Mouse (Mus musculus): ENCODE measurements around the gene Flt1. TPM values are rescaled to one million over a fixed set of nuclear protein-coding genes. Genes with fewer than 3 reads are reported as not detected.
A peak's percentile ranks its signal among the peaks of the same experiment; 100 is the strongest.

Gene Flt1
- polyA plus RNA-seq, 1 experiment from 2014 or later = 14.8 TPM

DNA sequence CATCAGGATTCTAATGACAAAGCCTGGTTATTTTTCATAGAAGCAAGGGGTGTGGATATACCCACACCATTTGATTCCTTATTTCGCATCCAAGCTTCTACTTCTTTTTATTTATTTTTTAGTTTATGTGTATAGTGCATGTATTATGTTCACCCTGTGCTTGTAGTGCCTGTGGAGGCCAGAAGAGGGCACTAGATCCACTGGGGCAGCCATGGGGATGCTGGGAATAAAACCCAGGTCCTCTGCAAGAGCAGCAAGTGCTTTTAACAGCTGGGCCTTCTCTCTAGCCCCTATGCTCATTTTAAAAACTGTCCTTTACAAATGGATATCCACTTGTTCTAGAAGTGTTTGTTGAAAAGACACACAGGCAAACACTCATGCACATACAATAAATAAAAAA lies 33.2 kb downstream of the Flt1 start:
- Histone ChIP-seq H3K4me2 (no peak overlapping the region), H3K9ac (replicated peaks) (no peak overlapping the region), H3K4me1 (no peaks in the 10 kb centered on the region), H3K27me3 (replicated peaks) (no peaks in the 10 kb centered on the region), H3K27ac (replicated peaks) (no peak overlapping the region), H3K9me3 (replicated peaks) (no peaks in the 10 kb centered on the region), H3K4me3 (replicated peaks) (no peak overlapping the region), H3K36me3 (no peaks in the 10 kb centered on the region)
- 92% methylated on average over 1 of the region's 1 CpGs for WGBS
- ATAC-seq (ENCODE audit: low FRiP score) = no peak

DNA sequence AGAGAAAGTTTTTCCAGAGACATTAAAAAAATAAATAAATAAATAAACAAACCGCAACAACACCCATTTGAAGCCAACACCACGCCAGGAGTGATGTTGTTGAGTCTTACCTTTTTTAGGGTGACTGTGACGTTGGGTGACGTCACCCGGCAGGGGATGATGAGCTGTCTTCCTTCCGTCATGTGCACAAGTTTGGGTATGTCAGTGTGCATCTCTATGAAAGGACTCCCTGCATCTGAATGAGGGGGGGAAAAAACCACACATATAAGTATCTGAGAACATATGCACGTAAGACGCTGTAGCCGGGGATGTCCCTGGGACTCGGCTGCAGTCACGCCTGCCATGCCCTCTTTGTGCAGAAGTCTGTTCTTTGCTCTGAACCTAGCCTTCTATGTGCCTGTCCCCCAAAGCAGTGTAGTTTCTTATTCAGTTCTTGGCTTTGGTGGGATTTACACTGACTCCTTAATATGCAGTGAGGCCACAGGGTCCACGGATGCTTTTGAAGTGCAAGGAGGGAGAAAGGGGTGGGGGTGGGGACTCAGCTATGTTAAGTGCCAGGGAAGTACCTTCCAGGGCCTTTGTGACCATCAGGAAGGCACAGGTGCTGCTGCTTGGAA lies 42.0 kb downstream of the Flt1 start:
- 88% methylated on average over 12 of the region's 12 CpGs for WGBS
- no peak overlapping the region for H3K4me3 ChIP-seq (replicated peaks)
- H3K4me1 ChIP-seq = peaks cover 8% of the 10 kb centered on the region
- no peak overlapping the region for H3K27ac ChIP-seq (replicated peaks)
- ATAC-seq (ENCODE audit: low FRiP score) = no peak
- no peaks in the 10 kb centered on the region for H3K36me3 ChIP-seq
- H3K27me3 ChIP-seq (replicated peaks) = no peaks in the 10 kb centered on the region
- no peak overlapping the region for H3K9ac ChIP-seq (replicated peaks)
- no peaks in the 10 kb centered on the region for H3K9me3 ChIP-seq (replicated peaks)
- H3K4me2 ChIP-seq = no peak overlapping the region

DNA sequence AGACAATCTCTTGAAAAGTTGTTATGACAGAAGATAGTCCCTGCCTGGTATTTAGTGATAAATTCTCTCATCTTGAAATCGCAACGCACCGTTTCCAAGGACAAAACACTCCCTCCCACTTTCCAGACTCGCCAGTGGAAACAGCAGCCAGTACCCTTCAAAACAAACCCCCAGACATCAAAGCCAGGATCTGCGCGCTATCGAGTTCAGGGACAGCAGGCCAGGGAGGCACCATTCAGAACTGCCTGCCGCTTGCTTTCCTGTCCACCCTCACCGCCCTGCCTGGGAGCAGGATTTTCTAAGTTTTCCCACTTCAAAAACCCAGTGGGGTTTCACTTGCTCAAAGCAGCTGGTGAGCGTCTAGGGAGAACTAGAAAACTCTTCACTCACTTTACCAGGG lies 44.6 kb downstream of the Flt1 start:
- Histone ChIP-seq H3K4me1 (peaks cover 8% of the 10 kb centered on the region), H3K9me3 (replicated peaks) (no peaks in the 10 kb centered on the region), H3K27me3 (replicated peaks) (no peaks in the 10 kb centered on the region), H3K9ac (replicated peaks) (no peak overlapping the region), H3K4me2 (peak overlapping the region; percentile 26), H3K36me3 (no peaks in the 10 kb centered on the region), H3K27ac (replicated peaks) (peak overlapping the region; percentile 34), H3K4me3 (replicated peaks) (no peak overlapping the region)
- no peak for ATAC-seq (ENCODE audit: low FRiP score)
- 28% methylated on average over 10 of the region's 10 CpGs for WGBS

DNA sequence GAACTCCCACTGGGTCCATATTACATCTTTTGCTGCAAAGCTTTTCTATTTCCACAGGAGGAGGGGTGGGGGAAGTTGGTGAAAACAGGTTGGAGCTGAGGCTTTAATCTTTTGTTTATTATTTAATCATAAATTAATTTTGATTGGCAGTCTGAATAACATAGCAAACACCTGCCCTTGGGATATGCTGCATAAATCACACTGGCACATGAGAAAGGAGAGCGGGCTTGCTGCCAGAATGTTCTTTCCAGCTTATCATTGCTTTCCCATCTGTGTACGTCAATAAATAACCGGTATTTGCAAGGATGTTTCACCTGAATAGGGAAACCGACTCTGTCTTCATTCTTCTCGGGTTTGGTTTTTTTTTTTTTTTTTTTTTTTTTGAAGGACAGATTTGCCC lies 45.1 kb downstream of the Flt1 start:
- Histone ChIP-seq H3K27me3 (replicated peaks) (no peaks in the 10 kb centered on the region), H3K9me3 (replicated peaks) (no peaks in the 10 kb centered on the region), H3K27ac (replicated peaks) (no peak overlapping the region), H3K4me1 (peaks cover 8% of the 10 kb centered on the region), H3K4me3 (replicated peaks) (no peak overlapping the region), H3K9ac (replicated peaks) (no peak overlapping the region), H3K36me3 (no peaks in the 10 kb centered on the region), H3K4me2 (peak overlapping the region; percentile 26; the same call in 1 of the 2 replicates)
- whole genome bisulfite sequencing = 36% methylated on average over 5 of the region's 5 CpGs
- ATAC-seq (ENCODE audit: low FRiP score) = no peak

DNA sequence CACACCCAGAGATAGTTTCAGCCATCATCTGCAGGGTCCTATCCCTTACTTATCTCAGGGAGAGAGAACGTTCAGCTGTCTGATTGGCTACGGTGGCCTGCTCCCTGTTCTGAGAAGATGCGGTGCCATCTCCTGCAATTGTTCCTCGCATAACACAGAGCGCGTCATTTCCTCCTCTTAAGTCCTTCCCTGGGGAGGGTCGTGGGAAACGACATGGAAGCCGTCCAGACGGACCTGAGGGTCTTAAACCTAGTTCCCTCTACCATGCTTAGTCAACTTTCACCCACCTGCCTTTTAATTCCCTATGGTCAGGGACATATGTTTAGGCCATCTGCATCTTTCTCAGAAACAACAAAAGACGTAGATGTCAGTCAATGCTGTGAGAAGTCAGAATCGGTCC lies 46.5 kb downstream of the Flt1 start:
- WGBS = 71% methylated on average over 12 of the region's 12 CpGs
- H3K36me3 ChIP-seq = no peaks in the 10 kb centered on the region
- peaks cover 8% of the 10 kb centered on the region for H3K4me1 ChIP-seq
- H3K27me3 ChIP-seq (replicated peaks) = no peaks in the 10 kb centered on the region
- no peaks in the 10 kb centered on the region for H3K9me3 ChIP-seq (replicated peaks)
- no peak overlapping the region for H3K4me2 ChIP-seq
- ATAC-seq (ENCODE audit: low FRiP score) = no peak
- H3K27ac ChIP-seq (replicated peaks) = no peak overlapping the region
- no peak overlapping the region for H3K9ac ChIP-seq (replicated peaks)
- no peak overlapping the region for H3K4me3 ChIP-seq (replicated peaks)

DNA sequence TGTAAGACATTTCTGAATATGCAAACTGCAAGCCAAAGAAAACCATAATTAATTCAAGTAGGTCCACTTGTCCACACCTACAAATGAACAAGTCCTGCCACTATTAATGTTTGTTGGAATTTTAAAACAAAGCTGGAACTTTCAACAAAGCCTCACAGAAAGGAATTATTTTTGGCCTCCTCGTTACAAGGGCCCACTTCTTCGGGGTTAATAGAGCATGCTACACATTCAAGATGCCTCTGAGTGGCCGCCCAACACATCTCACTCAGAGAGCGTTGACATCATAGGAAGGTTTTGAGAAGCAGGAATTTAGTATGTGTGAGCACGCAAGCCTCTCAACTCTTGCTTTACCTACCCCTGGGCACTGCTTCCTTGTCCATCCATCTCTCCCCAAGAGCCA lies 50.0 kb downstream of the Flt1 start:
- Histone ChIP-seq H3K27ac (replicated peaks) (no peak overlapping the region), H3K9me3 (replicated peaks) (no peaks in the 10 kb centered on the region), H3K4me1 (0 out of 2 replicates have a peak, but pooled peaks cover 2% of the 10 kb centered on the region), H3K4me2 (no peak overlapping the region), H3K27me3 (replicated peaks) (no peaks in the 10 kb centered on the region), H3K4me3 (replicated peaks) (no peak overlapping the region), H3K9ac (replicated peaks) (no peak overlapping the region), H3K36me3 (no peaks in the 10 kb centered on the region)
- whole genome bisulfite sequencing = 75% methylated on average over 5 of the region's 5 CpGs
- no peak for ATAC-seq (ENCODE audit: low FRiP score)

DNA sequence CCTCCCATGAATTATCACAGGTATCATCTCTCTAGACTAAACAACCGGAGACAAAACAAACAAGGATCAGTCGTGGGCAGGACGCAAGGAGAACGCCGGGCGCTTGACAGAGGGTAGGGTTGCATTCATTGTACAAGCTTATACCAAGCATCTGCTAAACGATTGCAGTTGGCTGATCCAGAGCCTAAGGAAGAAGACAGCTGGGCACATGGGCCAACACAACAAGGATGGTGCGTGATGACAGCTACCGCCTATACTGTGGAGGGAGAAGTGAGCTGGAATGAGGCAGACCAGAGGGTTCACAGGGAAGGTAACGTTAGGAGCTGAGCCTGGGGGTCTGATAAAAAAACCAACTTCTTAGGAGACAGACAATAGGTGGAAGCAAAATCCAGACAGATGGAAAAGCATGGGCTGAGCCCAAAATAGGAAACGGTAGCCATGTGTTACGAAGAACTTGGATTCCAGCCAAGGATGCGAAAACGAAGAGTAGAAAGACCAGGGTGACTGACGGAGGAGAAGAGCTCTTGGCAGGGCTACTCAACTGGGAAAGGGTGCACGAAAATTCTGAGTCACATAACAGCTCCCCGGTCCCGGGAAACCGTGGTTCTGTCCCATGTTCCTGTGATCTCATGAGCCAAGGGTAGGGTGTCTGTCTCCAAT lies 53.9 kb downstream of the Flt1 start:
- no peak for ATAC-seq (ENCODE audit: low FRiP score)
- 80% methylated on average over 19 of the region's 19 CpGs for WGBS
- Histone ChIP-seq H3K27ac (replicated peaks) (no peak overlapping the region), H3K9me3 (replicated peaks) (no peaks in the 10 kb centered on the region), H3K36me3 (no peaks in the 10 kb centered on the region), H3K27me3 (replicated peaks) (no peaks in the 10 kb centered on the region), H3K4me3 (replicated peaks) (no peak overlapping the region), H3K9ac (replicated peaks) (no peak overlapping the region), H3K4me1 (no peaks in the 10 kb centered on the region), H3K4me2 (no peak overlapping the region)

DNA sequence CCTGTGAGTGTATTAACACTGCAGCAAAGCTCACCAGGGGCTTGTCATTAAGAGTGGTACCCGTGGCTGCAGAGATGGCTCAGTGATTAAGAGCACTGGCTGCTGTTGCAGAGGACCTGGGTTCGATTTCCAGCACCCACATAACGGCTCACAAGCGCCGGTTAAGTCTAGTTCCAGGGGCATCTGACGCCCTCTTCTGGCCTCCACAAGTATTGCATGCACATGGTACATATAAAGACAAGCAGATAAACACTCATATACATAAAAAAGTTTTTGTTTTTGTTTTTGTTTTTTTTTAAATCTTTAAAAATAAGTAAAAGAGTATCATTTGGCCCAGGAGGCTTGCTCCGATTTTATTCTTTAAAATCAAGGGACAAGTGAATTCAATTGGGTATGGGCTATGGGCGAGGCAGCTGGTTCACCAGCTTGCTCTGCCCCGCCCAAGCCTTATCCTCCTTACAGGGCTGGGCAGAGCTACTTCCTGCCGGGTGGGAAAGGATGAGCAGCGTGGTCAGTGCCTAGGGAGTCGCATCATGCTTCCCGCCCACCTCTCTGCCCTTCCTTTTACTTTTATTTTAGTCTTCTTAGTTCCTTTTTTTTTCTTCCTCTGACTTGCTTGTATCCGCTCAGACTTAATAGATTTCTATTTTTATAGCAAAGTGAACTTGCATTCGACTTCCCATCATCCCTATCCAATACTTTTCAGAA lies 57.0 kb downstream of the Flt1 start:
- no peaks in the 10 kb centered on the region for H3K36me3 ChIP-seq
- H3K4me2 ChIP-seq = no peak overlapping the region
- H3K4me3 ChIP-seq (replicated peaks) = no peak overlapping the region
- H3K9ac ChIP-seq (replicated peaks) = no peak overlapping the region
- H3K27me3 ChIP-seq (replicated peaks) = no peaks in the 10 kb centered on the region
- no peak for ATAC-seq (ENCODE audit: low FRiP score)
- H3K4me1 ChIP-seq = no peaks in the 10 kb centered on the region
- no peaks in the 10 kb centered on the region for H3K9me3 ChIP-seq (replicated peaks)
- H3K27ac ChIP-seq (replicated peaks) = no peak overlapping the region
- 93% methylated on average over 15 of the region's 15 CpGs for WGBS

DNA sequence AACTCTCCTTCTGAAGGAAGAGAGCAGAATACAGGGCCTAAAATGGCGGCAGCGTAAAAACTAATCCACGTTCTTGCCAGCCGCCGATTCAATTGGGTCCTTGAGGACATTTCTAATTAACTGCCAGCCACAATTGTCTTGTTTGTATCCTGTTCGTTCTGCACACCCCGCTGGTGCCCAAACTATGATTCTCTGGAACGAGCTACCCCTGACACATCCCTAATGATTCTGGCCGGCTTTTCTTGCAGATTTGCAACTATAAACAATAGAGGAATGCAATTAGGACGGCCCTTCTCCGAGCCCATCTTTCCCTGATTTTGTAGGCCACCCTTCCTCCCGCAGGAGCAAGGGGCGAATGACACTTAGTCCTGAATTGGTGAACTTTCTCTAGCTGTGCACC lies 59.9 kb downstream of the Flt1 start:
- Histone ChIP-seq H3K9ac (replicated peaks) (no peak overlapping the region), H3K4me3 (replicated peaks) (no peak overlapping the region), H3K9me3 (replicated peaks) (no peaks in the 10 kb centered on the region), H3K4me1 (no peaks in the 10 kb centered on the region), H3K27ac (replicated peaks) (no peak overlapping the region), H3K4me2 (no peak overlapping the region), H3K36me3 (no peaks in the 10 kb centered on the region), H3K27me3 (replicated peaks) (no peaks in the 10 kb centered on the region)
- WGBS = 82% methylated on average over 13 of the region's 13 CpGs
- ATAC-seq (ENCODE audit: low FRiP score) = no peak

DNA sequence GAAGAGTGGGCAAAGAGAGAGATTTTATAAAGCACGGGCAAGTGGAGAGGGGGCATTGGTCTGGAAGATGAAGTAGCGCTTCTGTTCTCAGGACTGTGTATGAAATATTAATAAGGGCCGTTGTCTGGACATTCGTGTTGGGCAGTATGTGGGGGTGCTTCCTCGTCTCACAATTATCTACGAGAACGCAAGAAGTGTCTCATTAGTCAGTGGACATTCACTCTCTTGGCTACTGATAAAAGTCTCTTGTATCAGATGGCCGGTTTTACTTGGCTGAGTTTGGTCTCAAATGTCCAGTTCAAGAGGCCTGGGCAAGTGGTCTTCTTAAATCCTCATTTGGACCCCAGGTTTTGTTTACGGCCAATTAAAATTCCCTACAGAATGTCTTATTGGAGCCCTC lies 60.4 kb downstream of the Flt1 start:
- Histone ChIP-seq H3K9ac (replicated peaks) (no peak overlapping the region), H3K27me3 (replicated peaks) (no peaks in the 10 kb centered on the region), H3K4me2 (no peak overlapping the region), H3K4me3 (replicated peaks) (no peak overlapping the region), H3K27ac (replicated peaks) (no peak overlapping the region), H3K9me3 (replicated peaks) (no peaks in the 10 kb centered on the region), H3K36me3 (no peaks in the 10 kb centered on the region), H3K4me1 (no peaks in the 10 kb centered on the region)
- WGBS = 94% methylated on average over 9 of the region's 9 CpGs
- no peak for ATAC-seq (ENCODE audit: low FRiP score)

DNA sequence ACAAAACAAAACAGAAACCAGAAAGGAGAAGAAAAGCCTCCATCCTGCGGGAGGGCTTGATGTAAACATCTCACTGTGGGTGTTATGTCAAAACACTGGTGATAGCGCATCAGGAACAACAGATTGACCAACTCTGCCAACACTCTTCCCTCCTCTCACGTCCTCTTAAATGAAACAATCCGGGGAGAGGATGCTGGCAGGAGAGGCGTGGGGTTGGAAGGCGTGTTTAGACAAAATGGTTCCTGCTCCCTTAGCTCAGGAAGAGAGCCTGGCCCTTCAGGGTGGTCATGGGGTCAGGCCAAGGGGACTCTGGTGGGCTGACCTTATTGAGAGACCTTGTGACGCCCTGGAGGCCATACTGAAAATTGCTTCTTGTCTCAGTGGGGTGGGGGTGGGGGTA lies 65.9 kb downstream of the Flt1 start:
- H3K9me3 ChIP-seq (replicated peaks) = no peaks in the 10 kb centered on the region
- no peaks in the 10 kb centered on the region for H3K27me3 ChIP-seq (replicated peaks)
- WGBS = 79% methylated on average over 7 of the region's 7 CpGs

More for the DNA sequence above, 65.9 kb downstream of the Flt1 start:
- no peaks in the 10 kb centered on the region for H3K36me3 ChIP-seq
- no peak overlapping the region for H3K4me3 ChIP-seq (replicated peaks)
- no peak overlapping the region for H3K9ac ChIP-seq (replicated peaks)
- H3K4me2 ChIP-seq = no peak overlapping the region
- no peak overlapping the region for H3K27ac ChIP-seq (replicated peaks)
- no peak for ATAC-seq (ENCODE audit: low FRiP score)
- no peaks in the 10 kb centered on the region for H3K4me1 ChIP-seq

Measured in neural tube, embryonic 15.5 days (tissue).